Mouse (Mus musculus) heart, adult 2 months (tissue): ENCODE measurements at regions not wholly inside any gene's neighbourhood (a gene's known extent, or its start where the extent isn't known, plus 50 kb on each side); places are given as distances from the start of the nearest gene placed in this dataset.
A peak's percentile ranks its signal among the peaks of the same experiment; 100 is the strongest.
"Not testable (repeated sequence)": the region's sequence is repeated elsewhere in the genome, so short reads cannot be mapped to it uniquely, and the experiment has no call there.

Source experiments
- DNase-seq, 2 experiments: peaks; one replicate each; pipeline ENCODE4 v3.0.0; 2021
- H3K27ac ChIP-seq: fragments of 200-600 bp; 2 replicates; pipeline ENCODE4 v1.8.1; 2022
- H3K27me3 ChIP-seq: fragments of 200-500 bp; 2 replicates; pipeline ENCODE4 v1.6.1; 2012; ENCODE audit warnings: mild to moderate bottlenecking, low read length, inconsistent platforms, mixed read lengths; ENCODE audit not compliant: control insufficient read depth, insufficient read depth
- H3K36me3 ChIP-seq: fragments of 200-500 bp; 2 replicates; pipeline ENCODE4 v1.6.1; 2012; ENCODE audit warnings: low read length, inconsistent platforms; ENCODE audit not compliant: control insufficient read depth, insufficient read depth
- H3K4me1 ChIP-seq: fragments of 200-500 bp; 2 replicates; pipeline ENCODE4 v1.6.1; 2011; ENCODE audit warnings: low read length; ENCODE audit not compliant: control insufficient read depth, insufficient read depth
- H3K4me3 ChIP-seq: fragments of 200-600 bp; 2 replicates; pipeline ENCODE4 v1.8.1; 2022
- H3K79me2 ChIP-seq: fragments of 200-500 bp; replicated peaks from 2 replicates; pipeline ENCODE4 v1.6.1; 2012; ENCODE audit warnings: mild to moderate bottlenecking, inconsistent platforms, low read length, moderate library complexity, mixed read lengths; ENCODE audit not compliant: control insufficient read depth, insufficient read depth
- H3K9ac ChIP-seq: fragments of 200-500 bp; 2 replicates; pipeline ENCODE4 v1.6.1; 2012; ENCODE audit warnings: low read depth, mild to moderate bottlenecking, control low read depth, inconsistent platforms, low read length, mixed read lengths
- CTCF ChIP-seq: fragments of 200-600 bp; IDR thresholded peaks from 2 replicates; pipeline ENCODE4 v1.8.1; 2022; ENCODE audit warnings: antibody characterized with exemption, mild to moderate bottlenecking, moderate library complexity
- EP300 ChIP-seq: fragments of 200-500 bp; IDR thresholded peaks from 2 replicates; pipeline ENCODE4 v1.6.1; 2011; ENCODE audit warnings: low read depth, low read length, control low read depth; ENCODE audit not compliant: insufficient read depth
- POLR2A ChIP-seq: fragments of 200-500 bp; IDR thresholded peaks from 2 replicates; pipeline ENCODE4 v1.6.1; 2011; ENCODE audit warnings: mild to moderate bottlenecking, low read depth, low read length, control low read depth; ENCODE audit not compliant: insufficient read depth
- WGBS: fragments of 180-500 bp; shearing (Covaris S2); methylation state at CpG from one replicate; pipeline ENCODE4 v1.1.7; 2018; 5-methylcytosine and 5-hydroxymethylcytosine counted together
- intact Hi-C: fragments of 180-260 bp; cut with DNase I; formaldehyde crosslinking; loops from one replicate; pipeline ENCODE4 v1.15.1; 2025

DNA sequence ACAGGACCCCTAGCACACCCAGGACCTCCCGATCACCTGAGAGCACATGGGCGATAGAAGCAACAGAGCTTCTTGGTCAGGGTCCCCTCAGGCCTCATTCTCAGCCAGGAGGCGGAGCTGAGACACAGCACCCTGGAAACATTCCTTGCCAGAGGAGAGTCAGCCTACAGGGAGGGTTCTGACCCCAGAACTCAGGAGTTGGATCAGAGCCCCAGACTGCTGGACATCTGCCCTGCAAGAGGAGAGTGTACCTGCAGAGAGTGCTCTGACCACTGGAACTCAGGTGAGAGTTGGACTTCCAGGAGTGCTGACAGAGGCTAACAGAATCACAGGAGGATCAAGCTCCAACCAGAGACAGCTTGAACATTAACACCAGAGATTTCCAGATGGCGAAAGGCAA is 76.1 kb downstream of the Gpr85 start:
- intact Hi-C loops: loop anchor here (10.0 kb wide), 1 partner anchor 741 kb away; no protein-coding TSS in a partner anchor
- WGBS: 81% methylated on average over 4 of the region's 4 CpGs

DNA sequence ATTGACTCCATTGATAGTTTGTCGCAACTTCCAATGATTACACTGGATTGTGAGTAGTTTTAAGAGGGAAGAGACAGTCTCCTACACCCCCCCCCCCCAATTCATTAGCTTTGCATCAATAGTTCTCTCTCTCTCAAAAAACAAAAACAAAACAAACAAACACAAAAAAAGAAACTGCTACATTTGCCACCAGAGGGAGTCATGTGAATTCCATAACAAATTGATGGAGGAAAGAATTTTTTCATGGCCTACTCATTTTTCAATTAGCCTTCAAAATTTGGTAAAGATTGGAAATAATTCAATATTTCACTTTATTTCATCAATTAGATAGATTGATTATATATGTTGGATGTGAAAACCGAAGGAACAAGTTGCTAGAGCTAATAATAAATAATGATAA is 80.3 kb downstream of the Gpr85 start:
- Histone ChIP-seq H3K9ac (no peak overlapping the region), H3K27me3 (no peaks in the 10 kb centered on the region), H3K36me3 (no peaks in the 10 kb centered on the region), H3K4me1 (no peaks in the 10 kb centered on the region), H3K27ac (no peak overlapping the region), H3K79me2 (no peaks in the 10 kb centered on the region), H3K4me3 (no peak overlapping the region)
- 73% methylated on average over 2 of the region's 2 CpGs for WGBS
- TF ChIP-seq POLR2A: no peak
- no peak for TF ChIP-seq EP300
- TF ChIP-seq CTCF: no peak
- DNase-seq: no peak
- intact Hi-C loops: loop anchor here (5.0 kb wide), 1 partner anchor 448 kb away; no protein-coding TSS in a partner anchor

More for the DNA sequence above, 76.1 kb downstream of the Gpr85 start:
- H3K79me2 ChIP-seq, H3K27me3 ChIP-seq, H3K4me3 ChIP-seq, DNase-seq, H3K4me1 ChIP-seq, H3K36me3 ChIP-seq, H3K27ac ChIP-seq, H3K9ac ChIP-seq: not testable (repeated sequence)

DNA sequence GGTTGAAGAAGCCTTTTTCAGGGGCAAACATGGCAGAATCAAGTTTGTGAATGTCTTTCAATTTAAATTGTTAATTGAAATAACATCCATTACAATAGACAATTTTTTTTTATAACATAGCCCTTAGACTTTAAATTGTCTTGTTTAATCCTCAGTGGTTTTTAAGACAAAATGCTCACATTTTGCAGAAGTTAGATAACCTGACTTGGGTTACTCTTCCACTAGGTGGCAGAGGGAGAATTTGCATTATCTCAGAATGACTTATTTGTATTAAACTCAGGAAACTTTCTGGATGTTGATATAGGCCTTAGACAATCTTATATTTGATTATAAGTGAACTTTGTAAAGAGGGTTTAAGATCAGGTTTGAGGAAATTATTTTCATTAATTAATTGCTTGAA is 80.8 kb downstream of the Gpr85 start:
- DNase-seq: no peak
- no peaks in the 10 kb centered on the region for H3K4me1 ChIP-seq
- H3K4me3 ChIP-seq: no peak overlapping the region
- H3K79me2 ChIP-seq: no peaks in the 10 kb centered on the region
- H3K27me3 ChIP-seq: no peaks in the 10 kb centered on the region
- TF ChIP-seq EP300: no peak
- no peak for TF ChIP-seq POLR2A
- peak; percentile 55 for TF ChIP-seq CTCF
- intact Hi-C loops: loop anchor here (5.0 kb wide), 1 partner anchor 448 kb away; no protein-coding TSS in a partner anchor
- H3K27ac ChIP-seq: no peak overlapping the region
- H3K36me3 ChIP-seq: no peaks in the 10 kb centered on the region
- H3K9ac ChIP-seq: no peak overlapping the region

DNA sequence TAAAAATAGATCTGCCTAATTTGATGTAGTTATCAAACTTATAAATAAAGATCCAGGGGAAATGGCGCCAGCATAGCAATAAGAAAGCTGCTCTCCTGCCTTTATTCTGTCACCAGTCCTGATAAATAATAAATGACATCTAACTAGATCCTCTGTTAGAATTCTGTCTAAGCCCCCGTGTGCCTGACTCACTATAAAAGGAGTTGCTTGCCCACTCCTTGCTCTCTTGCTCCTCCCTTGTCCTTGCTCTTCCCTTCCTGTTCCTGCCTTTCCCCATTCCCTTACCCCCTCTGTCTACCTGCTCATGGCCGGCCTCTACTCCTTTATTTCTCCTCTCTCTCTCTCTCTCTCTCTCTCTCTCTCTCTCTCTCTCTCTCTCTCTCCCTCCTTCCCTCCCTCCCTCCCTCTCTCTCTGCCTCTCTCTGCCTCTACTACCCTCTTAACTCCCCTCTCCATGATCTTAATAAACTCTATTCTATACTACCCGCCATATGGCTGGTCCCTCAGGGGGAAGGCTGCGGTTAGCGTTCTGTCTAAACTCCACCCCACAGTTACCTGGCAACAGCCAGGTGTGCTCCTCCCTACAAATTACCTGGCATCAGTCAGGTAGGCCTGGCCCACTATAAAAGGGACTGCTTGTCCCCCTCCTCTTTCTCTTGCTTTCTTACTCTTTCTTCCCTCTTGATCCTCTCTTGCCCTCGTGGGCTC is 71.3 kb upstream of the Bmt2 start:
- no peak for DNase-seq
- Histone ChIP-seq H3K4me1 (no peaks in the 10 kb centered on the region; the same call in 1 of the 2 replicates), H3K4me3 (no peak overlapping the region), H3K27me3 (no peaks in the 10 kb centered on the region), H3K36me3 (no peaks in the 10 kb centered on the region), H3K79me2 (no peaks in the 10 kb centered on the region), H3K27ac (no peak overlapping the region), H3K9ac (no peak overlapping the region)
- intact Hi-C loops: no loop called here
- WGBS: 67% methylated on average over 7 of the region's 7 CpGs
- TF ChIP-seq CTCF: no peak
- TF ChIP-seq EP300: no peak
- no peak for TF ChIP-seq POLR2A

DNA sequence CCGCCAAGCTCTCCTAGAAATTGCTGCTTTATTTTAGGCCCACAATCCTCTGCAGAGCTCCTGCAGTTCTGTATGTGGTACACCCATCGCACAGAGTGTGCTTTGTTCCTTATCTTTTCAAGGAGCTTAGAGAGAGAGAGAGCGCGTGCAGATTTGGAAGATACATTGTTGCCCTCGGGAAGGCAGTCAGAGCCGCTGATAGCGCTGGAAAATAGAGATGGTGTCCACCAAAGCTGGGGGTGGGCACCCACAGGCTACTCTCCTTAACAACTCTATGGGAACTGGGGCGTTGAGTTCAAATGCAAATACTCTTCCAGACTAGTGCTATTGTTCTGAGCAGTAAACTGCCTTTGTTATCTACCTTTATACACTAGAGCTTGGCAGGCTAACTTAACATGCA is 70.2 kb upstream of the Bmt2 start:
- H3K4me1 ChIP-seq: no peaks in the 10 kb centered on the region; the same call in 1 of the 2 replicates
- H3K9ac ChIP-seq: no peak overlapping the region
- no peak overlapping the region for H3K27ac ChIP-seq
- intact Hi-C loops: no loop called here
- WGBS: 37% methylated on average over 8 of the region's 8 CpGs
- H3K79me2 ChIP-seq: no peaks in the 10 kb centered on the region
- no peak overlapping the region for H3K4me3 ChIP-seq
- DNase-seq: peak in 1 of 2 experiments; percentile 15
- no peaks in the 10 kb centered on the region for H3K27me3 ChIP-seq
- H3K36me3 ChIP-seq: no peaks in the 10 kb centered on the region
- TF ChIP-seq POLR2A (no peak), CTCF (no peak), EP300 (no peak)

DNA sequence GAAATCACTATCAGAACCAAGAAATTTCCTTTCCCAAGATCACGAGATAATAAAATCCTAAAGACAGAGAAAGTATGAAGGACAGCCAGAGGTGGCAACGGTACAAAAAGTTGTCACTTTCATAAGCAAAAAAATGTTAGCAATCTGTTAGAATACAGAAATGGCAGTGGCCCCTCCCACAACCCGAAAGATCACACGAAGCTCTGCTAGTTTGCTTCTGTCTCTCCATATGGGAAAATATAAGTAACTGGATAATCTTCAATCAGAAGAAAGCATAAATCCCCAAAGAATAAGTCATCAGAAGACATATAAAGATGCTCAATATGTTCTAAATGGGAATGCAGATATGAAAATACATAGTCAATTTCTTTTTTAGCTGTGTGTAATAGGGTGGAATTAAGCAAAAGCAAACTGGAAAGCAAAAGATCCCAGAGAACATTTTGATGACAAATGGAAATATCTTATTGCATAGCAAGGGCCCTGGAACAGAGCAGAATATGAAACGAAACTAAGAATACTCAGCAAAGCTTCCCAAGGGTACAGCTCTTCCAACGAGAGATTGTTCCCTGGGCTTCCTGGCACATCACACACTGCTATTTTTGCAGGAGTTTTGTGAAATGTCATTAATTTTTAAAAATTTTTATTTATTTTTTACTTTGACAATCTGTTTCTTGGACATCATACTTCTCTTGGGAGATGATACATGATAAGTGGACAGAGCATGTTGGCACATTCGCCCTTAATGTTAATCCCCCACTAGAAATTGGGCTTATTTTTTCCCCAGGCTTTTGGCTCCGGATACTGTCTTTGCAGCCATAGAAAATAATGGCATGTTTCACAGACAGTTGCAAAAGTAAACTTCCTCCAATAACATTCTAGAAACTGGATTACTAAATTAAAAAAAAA is 69.1 kb upstream of the Bmt2 start:
- H3K4me1 ChIP-seq: no peaks in the 10 kb centered on the region; the same call in 1 of the 2 replicates
- no peaks in the 10 kb centered on the region for H3K27me3 ChIP-seq
- intact Hi-C loops: no loop called here
- 70% methylated on average over 8 of the region's 8 CpGs for WGBS
- no peak overlapping the region for H3K27ac ChIP-seq
- H3K79me2 ChIP-seq: no peaks in the 10 kb centered on the region
- no peak overlapping the region for H3K9ac ChIP-seq
- H3K4me3 ChIP-seq: no peak overlapping the region
- TF ChIP-seq CTCF (no peak), EP300 (no peak), POLR2A (no peak)
- H3K36me3 ChIP-seq: no peaks in the 10 kb centered on the region
- DNase-seq: peak in 1 of 2 experiments; percentile 8
